Mouse (Mus musculus): ENCODE data around the gene Rab44. TPM values are rescaled to one million over a fixed set of nuclear protein-coding genes. Genes with fewer than 3 reads are reported as not detected.

Gene Rab44
- polyA plus RNA-seq, 1 experiment, result not detected

GRCm38 (mm10) chr17:29186989-29187859, 73.3 kb downstream of the Rab44 start:
- Histone ChIP-seq H3K27me3 (ENCODE audit: control insufficient read depth, insufficient read depth, low read length) (no peaks in the 10 kb centered on the region), H3K27ac (ENCODE audit: control insufficient read depth, insufficient read depth, low read depth, low read length) (no peak overlapping the region), H3K4me3 (ENCODE audit: control insufficient read depth, low read depth, low read length) (no peak overlapping the region), H3K36me3 (ENCODE audit: control insufficient read depth, insufficient read depth, low read length) (no peaks in the 10 kb centered on the region), H3K4me1 (ENCODE audit: control insufficient read depth, insufficient read depth, low read length) (peaks cover 10% of the 10 kb centered on the region)
- TF ChIP-seq CTCF (IDR thresholded peaks at IDR 0.05; ENCODE audit: control insufficient read depth, insufficient read depth, insufficient replicate concordance, low read depth, low read length) (no peak), POLR2A (IDR thresholded peaks at IDR 0.05; ENCODE audit: control insufficient read depth, low read depth, low read length) (no peak)

DNA sequence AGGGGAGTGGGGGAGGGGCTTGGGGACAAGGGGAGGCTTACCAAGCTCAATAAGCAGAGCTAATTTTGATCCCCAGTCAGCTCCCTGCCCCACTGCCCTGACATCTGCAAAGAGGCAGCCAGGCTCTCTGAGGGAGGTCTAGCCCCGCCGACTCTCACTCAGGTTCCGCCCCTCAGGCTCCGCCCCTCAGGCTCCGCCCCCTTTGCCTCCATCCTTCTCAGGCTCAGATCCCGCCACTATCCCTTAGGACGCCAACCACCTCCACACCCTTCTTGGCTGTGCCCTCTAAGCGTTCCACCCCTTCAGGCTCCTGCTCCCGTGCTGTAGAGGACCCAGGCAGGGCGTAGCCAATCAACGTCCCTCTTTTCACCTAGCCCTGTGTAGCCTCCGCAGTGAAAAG, 75.0 kb downstream of the Rab44 start:
- H3K36me3 ChIP-seq (ENCODE audit: control insufficient read depth, insufficient read depth, low read length), result no peaks in the 10 kb centered on the region
- peaks cover 10% of the 10 kb centered on the region for H3K4me1 ChIP-seq (ENCODE audit: control insufficient read depth, insufficient read depth, low read length)
- peak overlapping the region; percentile 65 for H3K4me3 ChIP-seq (ENCODE audit: control insufficient read depth, low read depth, low read length)
- no peak overlapping the region for H3K27ac ChIP-seq (ENCODE audit: control insufficient read depth, insufficient read depth, low read depth, low read length)
- no peaks in the 10 kb centered on the region for H3K27me3 ChIP-seq (ENCODE audit: control insufficient read depth, insufficient read depth, low read length)
- no peak for TF ChIP-seq POLR2A (IDR thresholded peaks at IDR 0.05; ENCODE audit: control insufficient read depth, low read depth, low read length)
- TF ChIP-seq CTCF (IDR thresholded peaks at IDR 0.05; ENCODE audit: control insufficient read depth, insufficient read depth, insufficient replicate concordance, low read depth, low read length), result no peak

- Histone ChIP-seq H3K4me1 (ENCODE audit: control insufficient read depth, insufficient read depth, low read length) (no peaks in the 10 kb centered on the region), H3K27ac (ENCODE audit: control insufficient read depth, insufficient read depth, low read depth, low read length) (no peak overlapping the region), H3K27me3 (ENCODE audit: control insufficient read depth, insufficient read depth, low read length) (no peaks in the 10 kb centered on the region), H3K4me3 (ENCODE audit: control insufficient read depth, low read depth, low read length) (no peak overlapping the region), H3K36me3 (ENCODE audit: control insufficient read depth, insufficient read depth, low read length) (no peaks in the 10 kb centered on the region)
- TF ChIP-seq POLR2A (IDR thresholded peaks at IDR 0.05; ENCODE audit: control insufficient read depth, low read depth, low read length) (no peak), CTCF (IDR thresholded peaks at IDR 0.05; ENCODE audit: control insufficient read depth, insufficient read depth, insufficient replicate concordance, low read depth, low read length) (no peak)
Measured at GRCm38 (mm10) chr17:29195579-29195978, 81.6 kb downstream of the Rab44 start.

Other genes with a start within 250 kb of the Rab44 start
- gene 4930539E08Rik, start 198.8 kb upstream of the Rab44 start, polyA plus RNA-seq (2012; rRNA removed), result 4.7 and 4.9 TPM in 2 replicates
- 189 and 199 TPM in 2 replicates for gene Pxt1, start 170.3 kb upstream of the Rab44 start, polyA plus RNA-seq (2012; rRNA removed)
- gene Kctd20, start 162.2 kb upstream of the Rab44 start, polyA plus RNA-seq (2012; rRNA removed), result 34.2 and 34.6 TPM in 2 replicates
- gene Stk38, start 106.2 kb upstream of the Rab44 start, polyA plus RNA-seq (2012; rRNA removed), result 33.9 and 43.7 TPM in 2 replicates
- 75.4 and 83.4 TPM in 2 replicates for gene Srsf3, start 81.5 kb upstream of the Rab44 start, polyA plus RNA-seq (2012; rRNA removed)
- gene Cdkn1a, start 23.2 kb upstream of the Rab44 start, polyA plus RNA-seq (2012; rRNA removed), result 10.5 and 11.3 TPM in 2 replicates
- gene Cpne5, start 124.0 kb downstream of the Rab44 start, polyA plus RNA-seq (2012; rRNA removed), result 49.1 and 62.1 TPM in 2 replicates
- 12.2 and 13.1 TPM in 2 replicates for gene Ppil1, start 150.0 kb downstream of the Rab44 start, polyA plus RNA-seq (2012; rRNA removed)
- gene BC004004, start 154.6 kb downstream of the Rab44 start, polyA plus RNA-seq (2012; rRNA removed), result 42.0 and 42.5 TPM in 2 replicates
- gene Pi16, start 203.5 kb downstream of the Rab44 start, polyA plus RNA-seq (2012; rRNA removed), result 4.3 and 5.9 TPM in 2 replicates
- gene Mtch1, start 233.8 kb downstream of the Rab44 start, polyA plus RNA-seq (2012; rRNA removed), result 43.5 and 46.5 TPM in 2 replicates
- gene Fgd2, start 246.8 kb downstream of the Rab44 start, polyA plus RNA-seq (2012; rRNA removed), result 33.4 and 38.3 TPM in 2 replicates